Mouse (Mus musculus) forebrain, embryonic 11.5 days (tissue): ENCODE measurements around the gene Card14. TPM values are rescaled to one million over a fixed set of nuclear protein-coding genes. Genes with fewer than 3 reads are reported as not detected.

Experiments used
- ATAC-seq: fragments of 200-750 bp; cut with Nextera tagmentation; replicated peaks from 2 replicates; pipeline ENCODE4 v1.8.0; 2017; ENCODE audit warnings: moderate TSS enrichment; ENCODE audit not compliant: low FRiP score
- DNase-seq: peaks from one replicate; pipeline ENCODE4 v3.0.0-alpha.2; 2017; ENCODE audit warnings: low spot score
- H3K27ac ChIP-seq: fragments of 300-500 bp; sonication (generic); 2 replicates; pipeline ENCODE4 v1.5.1; 2014; ENCODE audit warnings: low read depth, low read length
- H3K27me3 ChIP-seq: fragments of 300-500 bp; sonication (generic); 2 replicates; pipeline ENCODE4 v1.6.1; 2014; ENCODE audit warnings: mild to moderate bottlenecking, low read length, mixed read lengths; ENCODE audit not compliant: control insufficient read depth, insufficient read depth
- H3K36me3 ChIP-seq: fragments of 300-500 bp; sonication (generic); 2 replicates; pipeline ENCODE4 v1.6.1; 2014; ENCODE audit warnings: mild to moderate bottlenecking, low read length, moderate library complexity, mixed read lengths; ENCODE audit not compliant: control insufficient read depth, insufficient read depth
- H3K4me1 ChIP-seq: fragments of 300-500 bp; sonication (generic); replicated peaks from 2 replicates; pipeline ENCODE4 v1.6.1; 2014; ENCODE audit warnings: low read length, mixed read lengths; ENCODE audit not compliant: control insufficient read depth, insufficient read depth
- H3K4me2 ChIP-seq: fragments of 300-500 bp; sonication (generic); 2 replicates; pipeline ENCODE4 v1.6.1; 2014; ENCODE audit warnings: low read depth, mild to moderate bottlenecking, low read length, moderate library complexity, mixed read lengths; ENCODE audit not compliant: severe bottlenecking
- H3K4me3 ChIP-seq: fragments of 300-500 bp; sonication (generic); 2 replicates; pipeline ENCODE4 v1.5.1; 2014; ENCODE audit warnings: low read depth, low read length
- H3K9ac ChIP-seq: fragments of 300-500 bp; sonication (generic); 2 replicates; pipeline ENCODE4 v1.6.1; 2014; ENCODE audit warnings: low read length
- H3K9me3 ChIP-seq: fragments of 300-500 bp; sonication (generic); 2 replicates; pipeline ENCODE4 v1.6.1; 2016; ENCODE audit warnings: low read length, mixed read lengths; ENCODE audit not compliant: control insufficient read depth
- whole genome bisulfite sequencing: fragments of 180-500 bp; shearing (Covaris S2); extraction: QIAGEN DNeasy Blood & Tissue Kit; methylation state at CpG from one replicate; pipeline ENCODE4 v1.1.7; 2014; 5-methylcytosine and 5-hydroxymethylcytosine counted together
- polyA plus RNA-seq: library from polyadenylated mRNA; unstranded; fragments of >200 nt; fragmentation: Nextera tagmentation; extraction: Ambion mirVana; gene quantifications from 2 replicates; pipeline ENCODE4 v1.2.1, GENCODE M21; 2014

Card14 gene
- polyA plus RNA-seq, 1 experiment from 2014 or later: not detected

DNA sequence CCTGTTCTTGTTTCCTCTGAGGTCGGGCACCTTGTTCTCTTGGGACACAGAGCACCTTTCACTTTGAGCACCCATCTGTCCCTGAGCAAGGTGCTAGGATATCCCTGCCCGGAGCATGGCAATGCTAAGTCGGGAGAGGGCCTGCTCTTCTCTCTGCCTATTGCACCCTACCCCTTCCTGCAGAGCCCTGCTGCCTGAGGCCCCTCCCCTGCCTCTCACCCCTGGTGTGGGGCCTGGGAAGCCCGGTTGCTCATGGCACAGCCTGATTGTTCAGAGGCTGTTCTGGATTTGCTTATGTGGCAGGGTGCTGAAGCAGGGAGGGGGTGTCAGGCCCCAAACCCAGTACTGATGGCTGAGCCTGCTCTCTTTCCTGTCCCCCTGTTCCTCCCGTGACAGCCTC is 31.6 kb downstream of the Card14 start:
- no peaks in the 10 kb centered on the region for H3K27me3 ChIP-seq

DNA sequence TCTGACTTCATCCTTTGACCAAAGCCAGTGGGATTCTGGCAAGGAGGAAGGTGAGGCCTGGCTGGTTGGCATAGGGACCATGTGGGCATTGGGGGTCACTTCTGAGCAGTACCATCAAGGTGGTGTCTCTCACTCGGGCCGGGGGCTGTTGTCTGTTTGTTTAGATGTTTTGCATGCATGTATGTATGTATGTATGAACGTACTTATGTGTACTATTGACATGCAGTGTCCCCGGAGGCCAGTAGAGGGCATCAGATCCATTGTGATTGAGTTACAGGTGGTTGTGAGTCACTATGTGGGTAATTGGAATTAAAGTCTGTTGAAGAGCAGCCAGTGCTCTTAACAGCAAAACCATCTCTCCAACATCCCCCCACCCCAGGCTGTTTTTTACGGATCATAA is 32.1 kb downstream of the Card14 start:
- no peak overlapping the region for H3K9ac ChIP-seq
- 7% methylated on average over 5 of the region's 5 CpGs for WGBS
- DNase-seq (peak; percentile 88), ATAC-seq (no peak)
- no peaks in the 10 kb centered on the region for H3K4me1 ChIP-seq
- no peaks in the 10 kb centered on the region for H3K9me3 ChIP-seq
- H3K27me3 ChIP-seq: no peaks in the 10 kb centered on the region
- no peak overlapping the region for H3K4me3 ChIP-seq
- no peak overlapping the region for H3K4me2 ChIP-seq
- no peak overlapping the region for H3K27ac ChIP-seq
- no peaks in the 10 kb centered on the region for H3K36me3 ChIP-seq

More for the DNA sequence above, 31.6 kb downstream of the Card14 start:
- H3K36me3 ChIP-seq: no peaks in the 10 kb centered on the region
- no peaks in the 10 kb centered on the region for H3K9me3 ChIP-seq
- no peak for DNase-seq
- WGBS: 48% methylated on average over 5 of the region's 5 CpGs
- no peak for ATAC-seq
- H3K27ac ChIP-seq: no peak overlapping the region
- H3K4me2 ChIP-seq: no peak overlapping the region
- no peak overlapping the region for H3K9ac ChIP-seq
- no peak overlapping the region for H3K4me3 ChIP-seq
- no peaks in the 10 kb centered on the region for H3K4me1 ChIP-seq

DNA sequence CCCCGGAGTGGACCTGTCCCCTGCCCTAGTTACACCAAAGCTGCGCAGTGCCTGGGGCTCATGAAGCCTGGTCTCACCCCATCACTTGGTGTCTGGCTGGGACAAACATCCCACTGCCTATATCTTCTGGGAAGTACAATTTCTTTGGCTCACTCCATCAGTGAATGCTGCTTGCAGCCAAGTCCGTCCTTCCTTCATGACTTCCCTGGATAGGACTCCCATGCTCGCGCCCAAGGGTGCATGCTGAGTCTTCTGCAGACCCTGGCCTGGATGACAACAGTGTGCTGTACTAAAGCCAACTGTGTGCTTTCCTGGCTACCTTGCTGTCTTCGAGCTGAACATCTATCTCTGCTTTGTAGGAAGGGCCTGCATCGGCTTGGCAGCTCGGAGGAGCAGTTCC is 36.6 kb downstream of the Card14 start:
- ATAC-seq: no peak

DNA sequence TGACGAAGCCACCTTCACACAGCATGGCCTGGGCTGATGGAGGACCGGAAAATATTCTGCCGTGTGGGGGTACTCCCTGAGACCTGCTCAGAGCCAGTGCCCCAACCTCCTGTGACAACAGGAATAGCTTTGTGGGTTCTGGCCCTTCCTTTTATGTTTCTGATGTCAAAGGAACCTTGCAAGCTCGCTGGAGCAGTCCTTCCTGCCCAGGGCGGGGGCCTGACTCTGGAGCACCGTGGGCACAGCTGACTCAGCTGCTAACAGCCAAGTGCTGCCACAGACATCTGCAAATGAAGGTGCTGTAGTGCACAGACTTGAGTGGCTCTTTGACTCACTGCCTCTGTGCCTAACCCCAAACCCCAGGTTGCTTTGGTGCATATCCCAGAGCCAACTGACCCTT is 37.3 kb downstream of the Card14 start:
- no peak overlapping the region for H3K9ac ChIP-seq
- no peaks in the 10 kb centered on the region for H3K4me1 ChIP-seq
- no peaks in the 10 kb centered on the region for H3K36me3 ChIP-seq
- H3K4me2 ChIP-seq: no peak overlapping the region
- ATAC-seq: no peak
- H3K27ac ChIP-seq: no peak overlapping the region
- H3K4me3 ChIP-seq: no peak overlapping the region
- WGBS: 71% methylated on average over 6 of the region's 6 CpGs
- H3K27me3 ChIP-seq: no peaks in the 10 kb centered on the region
- H3K9me3 ChIP-seq: no peaks in the 10 kb centered on the region
- DNase-seq: no peak

More for the DNA sequence above, 36.6 kb downstream of the Card14 start:
- H3K9me3 ChIP-seq: no peaks in the 10 kb centered on the region
- no peaks in the 10 kb centered on the region for H3K36me3 ChIP-seq
- WGBS: 83% methylated on average over 8 of the region's 8 CpGs
- H3K27me3 ChIP-seq: no peaks in the 10 kb centered on the region
- H3K9ac ChIP-seq: no peak overlapping the region
- no peak overlapping the region for H3K4me2 ChIP-seq
- H3K27ac ChIP-seq: no peak overlapping the region
- no peaks in the 10 kb centered on the region for H3K4me1 ChIP-seq
- no peak for DNase-seq
- H3K4me3 ChIP-seq: no peak overlapping the region

DNA sequence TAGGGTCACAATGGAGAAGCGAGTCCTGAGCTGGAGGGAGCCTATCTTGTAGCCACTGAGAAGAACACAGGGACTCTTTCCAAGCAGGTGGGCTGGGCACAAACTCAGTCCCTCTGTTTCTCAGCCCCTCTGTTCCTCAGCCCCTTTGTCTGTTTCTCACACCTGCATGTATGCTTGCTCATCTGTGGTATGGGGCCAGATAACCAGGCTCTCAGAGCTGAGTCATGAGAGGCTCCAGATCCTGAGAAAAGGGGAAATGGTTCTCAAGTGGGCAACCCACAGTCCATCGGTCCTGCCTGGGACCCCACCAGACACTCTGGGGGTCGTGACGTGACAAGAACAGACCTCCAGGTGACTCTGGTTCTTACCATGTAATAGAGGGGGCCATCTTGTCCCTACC is 39.6 kb downstream of the Card14 start:
- DNase-seq: no peak

DNA sequence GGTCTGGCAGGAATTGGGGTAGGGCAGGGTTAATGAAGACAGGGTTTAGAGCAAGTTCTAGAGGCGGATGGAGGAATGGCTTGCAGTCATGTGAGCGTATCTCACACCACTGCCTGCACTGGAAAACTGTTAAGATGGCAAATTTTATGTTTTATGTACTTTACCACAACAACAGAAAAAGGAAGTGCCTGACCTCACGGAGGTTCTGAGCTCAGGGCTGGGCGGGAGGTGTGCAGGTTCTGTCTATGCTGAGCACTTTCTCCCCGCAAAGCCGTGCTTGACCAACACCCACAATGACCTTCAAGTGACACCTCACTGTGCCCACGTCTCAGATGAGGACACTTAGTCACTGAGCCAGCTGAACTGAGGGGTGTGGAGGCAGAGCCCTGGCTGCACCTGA is 44.5 kb downstream of the Card14 start:
- no peaks in the 10 kb centered on the region; the same call in 1 of the 2 replicates for H3K36me3 ChIP-seq
- no peaks in the 10 kb centered on the region for H3K27me3 ChIP-seq
- no peak overlapping the region for H3K9ac ChIP-seq
- peaks cover 12% of the 10 kb centered on the region; the same call in 1 of the 2 replicates for H3K4me1 ChIP-seq
- ATAC-seq: no peak
- H3K27ac ChIP-seq: no peak overlapping the region
- no peak for DNase-seq
- H3K9me3 ChIP-seq: no peaks in the 10 kb centered on the region
- no peak overlapping the region for H3K4me3 ChIP-seq
- H3K4me2 ChIP-seq: no peak overlapping the region
- 75% methylated on average over 7 of the region's 7 CpGs for WGBS

More for the DNA sequence above, 39.6 kb downstream of the Card14 start:
- WGBS: 93% methylated on average over 4 of the region's 4 CpGs
- Histone ChIP-seq H3K27me3 (no peaks in the 10 kb centered on the region), H3K9ac (no peak overlapping the region), H3K36me3 (no peaks in the 10 kb centered on the region; the same call in 1 of the 2 replicates), H3K9me3 (no peaks in the 10 kb centered on the region), H3K27ac (no peak overlapping the region), H3K4me3 (no peak overlapping the region), H3K4me1 (no peaks in the 10 kb centered on the region), H3K4me2 (no peak overlapping the region)
- ATAC-seq: no peak

DNA sequence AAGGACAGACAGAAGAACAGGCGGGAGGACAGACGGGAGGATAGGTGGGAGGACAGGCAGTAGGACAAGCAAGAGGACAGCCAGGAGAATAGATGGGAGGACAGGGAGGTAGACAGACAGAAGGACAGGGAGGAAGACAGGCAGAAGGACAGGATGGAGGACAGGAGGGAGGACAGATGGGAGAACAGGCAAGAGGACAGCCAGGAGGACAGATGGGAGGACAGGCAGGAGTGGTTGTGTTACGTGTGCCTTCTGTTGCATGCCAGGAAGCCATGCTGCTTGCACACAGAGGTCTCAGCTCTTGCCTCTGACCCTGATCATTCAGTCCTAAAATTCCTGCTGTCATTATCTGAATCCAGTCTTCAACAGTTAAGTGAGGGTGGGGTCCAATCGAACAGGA is 46.4 kb downstream of the Card14 start:
- no peak for ATAC-seq
- no peaks in the 10 kb centered on the region for H3K9me3 ChIP-seq
- DNase-seq: no peak
- H3K27ac ChIP-seq: no peak overlapping the region
- no peak overlapping the region for H3K4me2 ChIP-seq
- no peaks in the 10 kb centered on the region; the same call in 1 of the 2 replicates for H3K36me3 ChIP-seq
- no peaks in the 10 kb centered on the region for H3K27me3 ChIP-seq
- 83% methylated on average over 4 of the region's 4 CpGs for WGBS
- H3K4me3 ChIP-seq: no peak overlapping the region
- peaks cover 12% of the 10 kb centered on the region; the same call in 1 of the 2 replicates for H3K4me1 ChIP-seq
- no peak overlapping the region for H3K9ac ChIP-seq

DNA sequence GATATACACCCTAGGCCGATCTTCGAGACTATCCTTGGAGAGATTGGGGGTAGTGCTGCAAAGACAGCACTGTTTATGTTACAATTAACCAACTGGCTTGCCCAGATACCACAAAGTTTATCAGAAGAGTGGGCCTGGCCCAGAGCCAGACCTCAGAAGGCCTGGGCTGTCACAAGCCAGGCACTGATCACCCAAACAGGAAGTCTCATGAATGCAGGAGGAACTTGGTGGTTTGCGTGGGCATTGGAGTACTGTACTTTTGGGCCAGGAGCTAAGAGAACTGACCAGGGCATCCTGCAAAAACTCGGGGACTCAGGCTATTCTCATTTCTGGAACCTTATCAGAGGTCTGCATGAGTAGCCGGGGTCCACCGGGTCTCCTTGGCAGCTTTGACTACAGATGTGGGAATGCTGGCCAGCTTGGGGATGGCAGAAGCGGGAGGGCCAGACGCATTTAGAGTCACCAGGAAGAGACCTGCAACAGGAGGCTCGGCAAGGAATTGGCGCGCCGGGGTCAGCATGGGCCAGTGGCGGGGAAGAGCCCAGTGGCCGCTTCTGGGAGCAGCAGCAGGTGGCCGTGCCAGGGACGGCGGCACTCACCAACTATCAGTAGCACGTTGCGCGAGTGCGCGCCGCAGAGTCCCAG is 47.4 kb downstream of the Card14 start:
- no peak; the same call in 1 of the 2 replicates for ATAC-seq
- WGBS: 8% methylated on average over 23 of the region's 23 CpGs

More for the DNA sequence above, 47.4 kb downstream of the Card14 start:
- H3K4me1 ChIP-seq: peaks cover 12% of the 10 kb centered on the region; the same call in 1 of the 2 replicates
- no peaks in the 10 kb centered on the region for H3K27me3 ChIP-seq
- H3K36me3 ChIP-seq: no peaks in the 10 kb centered on the region; the same call in 1 of the 2 replicates
- H3K9me3 ChIP-seq: no peaks in the 10 kb centered on the region
- peak overlapping the region; percentile 37; the same call in 1 of the 2 replicates for H3K27ac ChIP-seq
- H3K4me3 ChIP-seq: peak overlapping the region; percentile 45
- peak overlapping the region; percentile 94 for H3K4me2 ChIP-seq
- peak overlapping the region; percentile 81 for H3K9ac ChIP-seq
- DNase-seq: no peak
